Mouse (Mus musculus) ovary, postnatal 36 days (tissue): ENCODE measurements around the gene Ifna5.
A peak's percentile ranks its signal among the peaks of the same experiment; 100 is the strongest.
"Not testable (repeated sequence)": the region's sequence is repeated elsewhere in the genome, so short reads cannot be mapped to it uniquely, and the experiment has no call there.

ENCODE experiments used
- DNase-seq: peaks from one replicate; pipeline ENCODE4 v3.0.0; 2022; ENCODE audit warnings: low spot score, mixed read lengths

Ifna5 gene

DNA sequence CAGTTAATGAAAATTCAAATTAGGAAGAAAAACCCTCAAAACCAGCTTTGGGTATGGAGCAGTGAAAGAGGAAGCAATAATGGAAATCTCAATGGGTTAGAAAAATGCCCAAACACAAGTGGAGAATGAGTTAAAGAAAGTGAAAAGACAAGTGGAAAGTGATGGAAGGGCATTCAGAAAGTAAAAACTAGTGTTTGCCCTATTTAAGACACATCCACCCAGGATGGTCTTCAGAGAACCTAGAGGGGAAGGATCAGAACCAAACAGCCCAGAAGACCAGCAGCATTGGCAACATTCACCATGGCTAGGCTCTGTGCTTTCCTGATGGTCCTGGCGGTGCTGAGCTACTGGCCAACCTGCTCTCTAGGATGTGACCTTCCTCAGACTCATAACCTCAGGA is at the start of gene Ifna5:
TSS of gene Ifna5 (plus strand) at position 301 of the 400 bp plus-strand sequence.
- DNase-seq = not testable (repeated sequence)

DNA sequence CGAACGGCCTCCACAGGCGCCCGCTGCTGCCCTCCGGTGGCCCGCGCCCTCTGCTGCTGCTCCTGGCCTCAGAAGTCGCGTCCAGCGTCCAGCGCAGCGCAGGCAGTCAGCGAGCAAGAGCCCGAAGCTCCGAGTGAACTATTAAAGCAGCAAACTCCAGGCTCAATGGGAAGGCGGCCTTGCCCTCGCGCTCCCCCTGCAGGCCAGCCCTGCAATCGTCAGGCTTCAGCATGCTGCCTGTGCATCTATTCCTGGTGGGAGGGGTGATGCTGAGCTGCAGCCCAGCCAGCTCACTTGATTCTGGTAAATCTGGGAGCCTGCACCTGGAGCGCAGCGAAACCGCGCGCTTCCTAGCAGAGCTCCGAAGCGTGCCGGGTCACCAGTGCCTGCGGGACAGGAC is 46.9 kb upstream of the Ifna5 start, which contains the start of gene Gm13277:
TSS of gene Gm13277 (plus strand) at position 231 of the 400 bp plus-strand sequence.
- peak; percentile 62 for DNase-seq

DNA sequence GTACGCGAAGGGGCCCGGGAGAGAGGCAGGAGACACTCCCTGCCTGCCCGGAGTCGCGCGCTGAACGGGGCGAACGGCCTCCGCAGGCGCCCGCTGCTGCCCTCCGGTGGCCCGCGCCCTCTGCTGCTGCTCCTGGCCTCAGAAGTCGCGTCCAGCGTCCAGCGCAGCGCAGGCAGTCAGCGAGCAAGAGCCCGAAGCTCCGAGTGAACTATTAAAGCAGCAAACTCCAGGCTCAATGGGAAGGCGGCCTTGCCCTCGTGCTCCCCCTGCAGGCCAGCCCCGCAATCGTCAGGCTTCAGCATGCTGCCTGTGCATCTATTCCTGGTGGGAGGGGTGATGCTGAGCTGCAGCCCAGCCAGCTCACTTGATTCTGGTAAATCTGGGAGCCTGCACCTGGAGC is 44.1 kb upstream of the Ifna5 start, which contains the start of gene Gm13278:
TSS of gene Gm13278 (plus strand) at position 301 of the 400 bp plus-strand sequence.
- not testable (repeated sequence) for DNase-seq

DNA sequence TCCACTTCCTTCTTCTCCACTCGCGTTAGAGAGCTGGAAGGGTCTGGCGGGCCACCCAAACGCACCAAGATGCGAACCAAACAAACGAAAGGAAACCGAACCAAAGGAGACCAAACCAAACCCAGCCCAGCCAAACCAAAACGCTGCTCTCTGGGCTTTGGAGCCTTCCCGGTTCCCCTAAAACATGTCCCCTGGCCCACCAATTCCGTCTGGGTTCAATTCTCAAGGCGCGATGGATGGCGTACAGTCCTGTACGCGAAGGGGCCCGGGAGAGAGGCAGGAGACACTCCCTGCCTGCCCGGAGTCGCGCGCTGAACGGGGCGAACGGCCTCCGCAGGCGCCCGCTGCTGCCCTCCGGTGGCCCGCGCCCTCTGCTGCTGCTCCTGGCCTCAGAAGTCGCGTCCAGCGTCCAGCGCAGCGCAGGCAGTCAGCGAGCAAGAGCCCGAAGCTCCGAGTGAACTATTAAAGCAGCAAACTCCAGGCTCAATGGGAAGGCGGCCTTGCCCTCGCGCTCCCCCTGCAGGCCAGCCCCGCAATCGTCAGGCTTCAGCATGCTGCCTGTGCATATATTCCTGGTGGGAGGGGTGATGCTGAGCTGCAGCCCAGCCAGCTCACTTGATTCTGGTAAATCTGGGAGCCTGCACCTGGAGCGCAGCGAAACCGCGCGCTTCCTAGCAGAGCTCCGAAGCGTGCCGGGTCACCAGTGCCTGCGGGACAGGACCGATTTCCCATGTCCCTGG is 41.2 kb upstream of the Ifna5 start, which contains the start of gene Gm13275:
TSS of gene Gm13275 (plus strand) at position 552 of the 740 bp plus-strand sequence.
- DNase-seq = peak; percentile 71

GRCm38 (mm10) chr4:88797097-88797496 is 38.2 kb upstream of the Ifna5 start, which contains the start of gene Gm13279:
Gene Gm13279 (plus strand): TSS chr4:88797397.
- not testable (repeated sequence) for DNase-seq

- not testable (repeated sequence) for DNase-seq
Measured at GRCm38 (mm10) chr4:88799365-88799764, 36.0 kb upstream of the Ifna5 start, which contains the start of gene Gm13285. Gene Gm13285 (plus strand): TSS chr4:88799665.

- not testable (repeated sequence) for DNase-seq
Measured at GRCm38 (mm10) chr4:88802954-88803353, 32.4 kb upstream of the Ifna5 start, which contains the start of gene Gm13287. Gene Gm13287 (plus strand): TSS chr4:88803254.

GRCm38 (mm10) chr4:88805231-88805630 is 30.1 kb upstream of the Ifna5 start, which contains the start of gene Gm13288:
Gene Gm13288 (plus strand): TSS chr4:88805531.
- DNase-seq = not testable (repeated sequence)

GRCm38 (mm10) chr4:88805761-88806160 is 29.6 kb upstream of the Ifna5 start:
- peak; percentile 49 for DNase-seq

DNA sequence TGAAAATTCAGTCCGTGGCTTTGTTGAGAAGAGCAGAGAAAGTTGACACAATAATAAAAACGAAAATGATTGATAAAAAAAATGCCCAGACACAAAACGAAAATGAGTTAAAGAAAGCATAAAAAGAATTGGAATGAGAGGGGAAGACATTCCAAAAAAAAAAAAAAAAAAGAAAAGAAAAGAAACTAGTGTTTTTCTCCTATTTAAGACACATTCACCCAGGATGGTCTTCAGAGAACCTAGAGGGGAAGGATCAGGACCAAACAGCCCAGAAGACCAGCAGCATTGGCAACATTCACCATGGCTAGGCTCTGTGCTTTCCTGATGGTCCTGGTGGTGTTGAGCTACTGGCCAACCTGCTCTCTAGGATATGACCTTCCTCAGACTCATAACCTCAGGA is 19.4 kb upstream of the Ifna5 start, which contains the start of gene Ifna7:
TSS of gene Ifna7 (plus strand) at position 301 of the 400 bp plus-strand sequence.
- no peak for DNase-seq

DNA sequence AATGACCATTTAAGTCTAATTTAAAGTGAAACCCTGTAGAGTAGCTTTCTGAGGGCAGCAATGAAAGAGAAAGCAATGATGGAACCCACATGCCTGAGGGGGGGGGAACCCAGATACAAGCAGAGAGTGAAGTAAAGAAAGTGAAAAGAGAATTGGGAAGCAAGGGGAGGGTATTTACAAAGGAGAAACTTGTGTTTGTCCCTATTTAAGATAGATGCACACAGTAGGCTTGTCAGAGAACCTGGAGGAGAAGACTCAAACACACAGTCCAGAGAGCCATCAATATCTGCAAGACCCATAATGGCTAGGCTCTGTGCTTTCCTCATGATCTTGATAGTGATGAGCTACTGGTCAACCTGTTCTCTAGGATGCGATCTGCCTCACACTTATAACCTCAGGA is 15.7 kb upstream of the Ifna5 start, which contains the start of gene Ifna11:
TSS of gene Ifna11 (plus strand) at position 301 of the 400 bp plus-strand sequence.
- DNase-seq = no peak

DNA sequence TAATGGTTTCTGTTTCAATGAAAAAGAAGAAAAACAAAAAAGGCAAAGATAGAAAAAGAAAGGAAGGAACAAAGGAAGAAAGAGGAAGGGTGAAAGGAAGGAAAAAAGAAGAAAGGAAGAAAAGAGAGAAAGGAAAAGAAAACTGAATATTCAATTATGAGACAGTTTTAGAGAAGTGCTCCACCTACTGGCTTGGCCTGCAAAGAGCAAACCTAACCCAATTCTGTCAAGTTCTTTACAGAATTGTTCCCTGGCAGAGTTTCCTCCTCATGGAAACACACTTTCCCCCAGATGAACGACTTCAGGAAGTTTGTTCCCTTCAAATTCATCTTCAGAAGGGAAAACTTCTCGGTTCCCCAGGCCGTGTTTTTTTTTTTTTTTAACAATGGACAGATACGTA is 12.3 kb upstream of the Ifna5 start:
- DNase-seq = no peak

DNA sequence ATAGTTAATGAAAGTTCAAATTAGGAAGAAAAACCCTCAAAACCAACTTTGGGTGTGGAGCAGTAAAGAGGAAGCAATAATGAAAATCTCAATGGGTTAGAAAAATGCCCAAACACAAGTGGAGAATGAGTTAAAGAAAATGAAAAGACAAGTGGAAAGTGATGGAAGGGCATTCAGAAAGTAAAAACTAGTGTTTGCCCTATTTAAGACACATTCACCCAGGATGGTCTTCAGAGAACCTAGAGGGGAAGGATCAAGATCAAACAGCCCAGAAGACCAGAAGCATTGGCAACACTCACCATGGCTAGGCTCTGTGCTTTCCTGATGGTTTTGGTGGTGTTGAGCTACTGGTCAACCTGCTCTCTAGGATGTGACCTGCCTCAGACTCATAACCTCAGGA is 8.2 kb upstream of the Ifna5 start, which contains the start of gene Ifna6:
TSS of gene Ifna6 (plus strand) at position 301 of the 400 bp plus-strand sequence.
- not testable (repeated sequence) for DNase-seq

GRCm38 (mm10) chr4:88830523-88830922 is 4.8 kb upstream of the Ifna5 start:
- no peak for DNase-seq

DNA sequence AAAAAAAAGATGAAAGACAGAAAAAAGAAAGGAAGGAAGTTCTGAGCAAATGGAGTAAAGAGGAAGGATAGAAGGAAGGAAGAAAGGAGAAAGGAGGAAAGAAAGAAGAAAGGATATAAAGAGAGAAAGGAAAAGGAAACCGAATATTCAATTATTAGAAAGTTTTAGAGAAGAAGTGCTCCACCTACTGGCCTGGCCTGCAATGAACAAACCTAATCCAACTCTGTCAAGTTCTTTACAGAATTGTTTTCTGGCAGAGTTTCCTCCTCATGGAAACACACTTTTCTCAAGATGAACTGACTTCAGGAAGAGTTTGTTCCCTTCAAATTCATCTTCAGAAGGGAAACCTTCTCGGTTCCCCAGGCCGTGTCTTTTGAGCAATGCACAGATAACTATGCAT is 3.5 kb downstream of the Ifna5 start:
- no peak for DNase-seq

DNA sequence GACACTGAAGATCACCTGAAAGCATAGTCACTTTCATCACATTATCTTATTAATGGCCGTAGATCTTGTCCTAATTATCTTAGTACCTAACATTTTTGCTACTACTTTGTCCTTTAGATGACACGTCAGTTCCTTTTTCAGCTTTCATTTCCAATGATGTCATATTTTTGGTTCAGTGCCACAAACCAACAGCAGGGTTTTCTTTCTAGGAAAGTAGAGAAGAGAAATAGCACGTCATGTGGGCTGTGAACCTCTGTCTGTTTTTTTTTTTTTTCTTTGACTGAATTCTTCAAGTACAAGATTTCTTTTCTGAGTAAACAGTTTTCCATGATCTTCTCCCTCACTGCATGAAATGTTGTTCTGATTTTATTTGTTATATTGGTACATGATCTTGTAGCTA is 4.7 kb downstream of the Ifna5 start:
- no peak for DNase-seq

DNA sequence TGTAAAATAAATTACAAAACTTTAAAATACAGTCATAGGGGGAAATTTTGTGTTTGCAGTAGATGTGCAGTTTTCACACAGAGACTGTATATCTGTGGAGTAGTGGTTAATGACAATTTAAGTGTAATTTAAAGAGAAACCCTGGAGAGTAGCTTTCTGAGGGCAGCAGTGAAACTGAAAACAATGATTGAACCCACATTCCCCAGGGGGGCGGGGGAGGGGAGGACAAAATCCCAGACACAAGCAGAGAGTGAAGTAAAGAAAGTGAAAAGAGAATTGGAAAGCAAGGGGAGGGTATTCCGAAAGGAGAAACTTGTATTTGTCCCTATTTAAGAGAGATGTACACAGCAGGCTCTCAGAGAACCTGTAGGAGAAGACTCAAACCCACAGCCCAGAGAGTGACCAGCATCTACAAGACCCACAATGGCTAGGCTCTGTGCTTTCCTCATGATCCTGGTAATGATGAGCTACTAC is 6.2 kb downstream of the Ifna5 start, which contains the start of gene Ifna4:
TSS of gene Ifna4 (plus strand) at position 424 of the 474 bp plus-strand sequence.
- DNase-seq = no peak

DNA sequence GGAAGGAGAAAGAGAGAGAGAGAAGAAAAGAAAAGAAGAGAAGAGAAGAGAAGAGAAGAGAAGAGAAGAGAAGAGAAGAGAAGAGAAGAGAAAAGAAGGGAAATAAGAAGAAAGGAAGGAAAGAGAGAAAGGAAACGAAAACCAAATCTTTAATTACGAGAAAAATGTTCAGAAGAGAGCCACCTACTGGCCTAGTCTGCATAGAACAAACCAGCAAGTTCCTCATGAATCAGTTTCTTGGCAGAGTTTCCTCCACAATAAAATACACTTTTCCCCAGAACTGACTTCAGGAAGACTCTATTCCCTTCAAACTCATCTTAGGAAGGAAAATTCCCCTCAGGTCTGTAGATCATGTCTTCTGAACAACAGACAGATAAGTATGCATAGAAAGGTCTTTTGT is 10.0 kb downstream of the Ifna5 start:
- no peak for DNase-seq

DNA sequence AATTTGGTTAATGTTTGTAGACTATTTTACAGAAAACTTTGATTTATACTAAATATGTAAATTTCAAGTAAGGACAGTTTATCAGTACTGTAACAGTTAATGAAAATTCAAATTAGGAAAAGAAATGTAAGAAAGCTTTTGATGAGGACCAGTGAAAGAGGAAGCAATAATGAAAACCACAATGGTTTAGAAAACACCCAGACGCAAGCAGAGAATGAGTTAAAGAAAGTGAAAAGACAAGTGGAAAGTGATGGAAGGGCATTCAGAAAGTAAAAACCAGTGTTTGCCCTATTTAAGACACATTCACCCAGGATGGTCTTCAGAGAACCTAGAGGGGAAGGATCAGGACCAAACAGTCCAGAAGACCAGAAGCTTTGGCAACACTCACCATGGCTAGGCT is 14.4 kb downstream of the Ifna5 start, which contains the start of gene Ifna1:
TSS of gene Ifna1 (plus strand) at position 390 of the 400 bp plus-strand sequence.
- no peak for DNase-seq

GRCm38 (mm10) chr4:88851026-88851763 is 15.9 kb downstream of the Ifna5 start:
- no peak for DNase-seq

DNA sequence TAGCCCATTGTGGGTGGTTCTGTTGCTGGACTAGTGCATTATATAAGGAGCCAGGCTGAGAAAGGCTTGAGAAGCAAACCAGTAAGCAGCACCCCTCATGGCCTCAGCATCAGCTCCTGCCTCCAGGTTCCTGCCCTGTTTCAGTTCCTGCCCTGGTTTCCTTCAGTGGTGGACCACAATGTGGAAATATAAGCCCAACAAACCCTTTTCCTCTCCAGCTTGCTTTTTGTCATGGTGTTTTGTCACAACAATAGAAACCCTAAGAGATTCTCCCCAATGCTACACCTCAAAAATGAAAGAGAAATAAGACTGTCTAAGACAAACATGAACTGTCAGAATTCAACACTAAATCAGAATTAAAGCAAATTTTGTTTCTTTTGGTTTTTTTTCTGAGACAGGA is 23.9 kb downstream of the Ifna5 start:
- no peak for DNase-seq

DNA sequence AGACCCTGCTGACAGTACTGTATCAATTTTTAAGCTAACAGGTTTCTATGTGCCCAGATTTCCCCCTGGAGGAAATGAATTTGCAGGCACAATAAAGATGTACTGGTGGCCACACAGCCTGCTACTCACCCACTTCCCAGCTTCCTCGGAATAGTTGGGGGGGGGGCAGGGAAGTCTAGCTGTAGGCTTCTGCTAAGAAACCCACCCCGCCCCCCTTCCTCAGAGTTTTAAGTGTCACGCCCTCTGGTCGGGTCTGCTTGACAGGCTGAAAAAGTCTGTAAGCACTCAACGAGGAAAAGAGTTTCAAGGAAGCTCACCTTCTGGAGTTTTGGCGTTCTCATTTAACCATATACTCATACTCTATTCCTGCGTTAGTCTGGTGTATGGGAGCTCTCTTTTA is 28.0 kb downstream of the Ifna5 start:
- DNase-seq = no peak
